Mouse (Mus musculus) megakaryocyte, embryonic 14.5 days (primary cell): Measurements from ENCODE around the gene Selplg.

Source experiments
- FLI1 ChIP-seq: IDR thresholded peaks from 2 replicates; pipeline ENCODE4 v1.6.1; 2012; ENCODE audit warnings: low read length, inconsistent platforms, mixed read lengths
- GATA1 ChIP-seq: IDR thresholded peaks from 3 replicates; pipeline ENCODE4 v1.6.1; 2012; ENCODE audit warnings: mixed read lengths, low read length, inconsistent platforms, borderline replicate concordance

GRCm38 (mm10) chr5:113847636-113848035, 15.2 kb upstream of the Selplg start:
- no peak for TF ChIP-seq GATA1
- no peak for TF ChIP-seq FLI1
